Mouse (Mus musculus): ENCODE measurements around the gene Pcsk4.

Gene Pcsk4

GRCm38 (mm10) chr10:80329273-80330081 is at the start of gene Pcsk4, which contains the start of gene Reep6:
TSS of gene Pcsk4 (minus strand) at chr10:80329498.
TSS of gene Reep6 (plus strand) at chr10:80329953.
- peak; percentile 56 to 57 for DNase-seq (ENCODE audit: low spot score in 2 of 2)

GRCm38 (mm10) chr10:80377716-80378115 is 48.4 kb upstream of the Pcsk4 start:
- DNase-seq (ENCODE audit: low spot score in 2 of 2), result peak in 1 of 2 experiments; percentile 46

- peak; percentile 87 to 97 for DNase-seq (ENCODE audit: low spot score in 2 of 2)
Measured at GRCm38 (mm10) chr10:80376160-80376559, 46.9 kb upstream of the Pcsk4 start.

- peak; percentile 64 to 78 for DNase-seq (ENCODE audit: low spot score in 2 of 2)
Measured at GRCm38 (mm10) chr10:80374063-80374462, 44.8 kb upstream of the Pcsk4 start.

GRCm38 (mm10) chr10:80372706-80373105 is 43.4 kb upstream of the Pcsk4 start:
- no peak for DNase-seq (ENCODE audit: low spot score in 2 of 2)

- DNase-seq (ENCODE audit: low spot score in 2 of 2), result no peak
Measured at GRCm38 (mm10) chr10:80371983-80372382, 42.7 kb upstream of the Pcsk4 start.

GRCm38 (mm10) chr10:80371411-80371966 is 42.2 kb upstream of the Pcsk4 start:
- DNase-seq (ENCODE audit: low spot score in 2 of 2), result peak; percentile 76 to 81

- peak; percentile 18 to 33 for DNase-seq (ENCODE audit: low spot score in 2 of 2)
Measured at GRCm38 (mm10) chr10:80369995-80370747, 40.9 kb upstream of the Pcsk4 start.

- DNase-seq (ENCODE audit: low spot score in 2 of 2), result no peak
Measured at GRCm38 (mm10) chr10:80368392-80368791, 39.1 kb upstream of the Pcsk4 start.

GRCm38 (mm10) chr10:80367954-80368353 is 38.7 kb upstream of the Pcsk4 start:
- DNase-seq (ENCODE audit: low spot score in 2 of 2), result no peak

- no peak for DNase-seq (ENCODE audit: low spot score in 2 of 2)
Measured at GRCm38 (mm10) chr10:80365736-80366135, 36.4 kb upstream of the Pcsk4 start.

- no peak for DNase-seq (ENCODE audit: low spot score in 2 of 2)
Measured at GRCm38 (mm10) chr10:80363734-80364133, 34.4 kb upstream of the Pcsk4 start.

GRCm38 (mm10) chr10:80357994-80358639 is 28.8 kb upstream of the Pcsk4 start:
- DNase-seq (ENCODE audit: low spot score in 2 of 2), result no peak

- no peak for DNase-seq (ENCODE audit: low spot score in 2 of 2)
Measured at GRCm38 (mm10) chr10:80357336-80357735, 28.0 kb upstream of the Pcsk4 start.

GRCm38 (mm10) chr10:80356737-80357136 is 27.4 kb upstream of the Pcsk4 start:
- no peak for DNase-seq (ENCODE audit: low spot score in 2 of 2)

- no peak for DNase-seq (ENCODE audit: low spot score in 2 of 2)
Measured at GRCm38 (mm10) chr10:80356001-80356682, 26.8 kb upstream of the Pcsk4 start, which contains the start of gene Plk5. TSS of gene Plk5 (plus strand) at chr10:80356459.

GRCm38 (mm10) chr10:80355431-80355830 is 26.1 kb upstream of the Pcsk4 start:
- no peak for DNase-seq (ENCODE audit: low spot score in 2 of 2)

GRCm38 (mm10) chr10:80352727-80353126 is 23.4 kb upstream of the Pcsk4 start:
- DNase-seq (ENCODE audit: low spot score in 2 of 2), result no peak

- no peak for DNase-seq (ENCODE audit: low spot score in 2 of 2)
Measured at GRCm38 (mm10) chr10:80351896-80352295, 22.6 kb upstream of the Pcsk4 start.

GRCm38 (mm10) chr10:80350292-80350691 is 21.0 kb upstream of the Pcsk4 start:
- DNase-seq (ENCODE audit: low spot score in 2 of 2), result peak; percentile 68 to 89

GRCm38 (mm10) chr10:80348981-80349380 is 19.7 kb upstream of the Pcsk4 start:
- no peak for DNase-seq (ENCODE audit: low spot score in 2 of 2)

All from thymus, postnatal 10 days (tissue).